Mouse (Mus musculus) limb, embryonic 11.5 days (tissue): Measurements from ENCODE around the gene Grm4. TPM values are rescaled to one million over a fixed set of nuclear protein-coding genes. Genes with fewer than 3 reads are reported as not detected.

Experiments
- ATAC-seq: fragments of 200-750 bp; cut with Nextera tagmentation; 2 replicates; pipeline ENCODE4 v1.8.0; 2017; ENCODE audit warnings: low read depth; ENCODE audit not compliant: insufficient number of reproducible peaks, low FRiP score, low TSS enrichment
- DNase-seq: peaks from one replicate; pipeline ENCODE4 v3.0.0-alpha.2; 2015; ENCODE audit warnings: low spot score
- H3K27ac ChIP-seq: fragments of 300-500 bp; sonication (generic); replicated peaks from 2 replicates; pipeline ENCODE4 v1.5.1; 2014; ENCODE audit warnings: low read depth, mild to moderate bottlenecking, low read length
- H3K27me3 ChIP-seq: fragments of 300-500 bp; sonication (generic); 2 replicates; pipeline ENCODE4 v1.6.1; 2014; ENCODE audit warnings: mild to moderate bottlenecking, low read length, mixed read lengths; ENCODE audit not compliant: control insufficient read depth, insufficient read depth
- H3K36me3 ChIP-seq: fragments of 300-500 bp; sonication (generic); 2 replicates; pipeline ENCODE4 v1.6.1; 2014; ENCODE audit warnings: mild to moderate bottlenecking, low read length, moderate library complexity, mixed read lengths; ENCODE audit not compliant: control insufficient read depth, insufficient read depth
- H3K4me1 ChIP-seq: fragments of 300-500 bp; sonication (generic); 2 replicates; pipeline ENCODE4 v1.6.1; 2014; ENCODE audit warnings: low read length, mixed read lengths; ENCODE audit not compliant: control insufficient read depth, insufficient read depth
- H3K4me2 ChIP-seq: fragments of 300-500 bp; sonication (generic); 2 replicates; pipeline ENCODE4 v1.6.1; 2014; ENCODE audit warnings: low read depth, mild to moderate bottlenecking, moderate library complexity; ENCODE audit not compliant: severe bottlenecking
- H3K4me3 ChIP-seq: fragments of 300-500 bp; sonication (generic); 2 replicates; pipeline ENCODE4 v1.5.1; 2014; ENCODE audit warnings: low read depth, low read length
- H3K9ac ChIP-seq: fragments of 300-500 bp; sonication (generic); 2 replicates; pipeline ENCODE4 v1.6.1; 2014; ENCODE audit warnings: mild to moderate bottlenecking, low read length
- H3K9me3 ChIP-seq: fragments of 300-500 bp; sonication (generic); 2 replicates; pipeline ENCODE4 v1.6.1; 2016; ENCODE audit warnings: low read length; ENCODE audit not compliant: control insufficient read depth
- WGBS: fragments of 180-500 bp; shearing (Covaris S2); extraction: QIAGEN DNeasy Blood & Tissue Kit; methylation state at CpG from one replicate; pipeline ENCODE4 v1.1.7; 2014; 5-methylcytosine and 5-hydroxymethylcytosine counted together
- polyA plus RNA-seq: library from polyadenylated mRNA; unstranded; fragments of >200 nt; fragmentation: Nextera tagmentation; extraction: Ambion mirVana; gene quantifications from 2 replicates; pipeline ENCODE4 v1.2.1, GENCODE M21; 2014

The Grm4 gene
- polyA plus RNA-seq, 1 experiment from 2014 or later = 0.23 TPM

DNA sequence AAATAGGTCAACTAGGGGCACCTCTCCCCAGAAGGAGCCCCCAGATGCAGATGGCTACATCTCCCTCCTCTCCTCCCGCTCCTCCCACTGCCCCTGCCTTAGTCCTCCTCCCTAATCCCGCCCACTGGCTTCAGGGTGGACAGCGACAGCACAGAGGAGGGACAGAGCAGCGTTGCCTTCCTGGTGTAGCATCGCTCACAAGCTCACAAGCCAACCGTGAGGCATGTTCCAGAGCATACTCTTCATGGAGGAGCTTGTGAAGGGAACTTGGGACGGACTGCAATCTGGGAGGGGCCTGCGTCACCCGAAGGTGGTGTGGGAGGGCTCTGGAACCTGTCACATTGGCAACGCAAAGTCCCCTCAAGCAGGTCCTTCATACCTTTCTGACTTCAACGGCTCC, 14.8 kb downstream of the Grm4 start:
- peaks cover 29% of the 10 kb centered on the region for H3K27me3 ChIP-seq
- ATAC-seq (no peak), DNase-seq (no peak)
- no peaks in the 10 kb centered on the region for H3K36me3 ChIP-seq
- H3K27ac ChIP-seq = no peak overlapping the region
- WGBS = 40% methylated on average over 11 of the region's 11 CpGs
- no peaks in the 10 kb centered on the region for H3K9me3 ChIP-seq
- H3K9ac ChIP-seq = no peak overlapping the region
- H3K4me1 ChIP-seq = peaks cover 31% of the 10 kb centered on the region
- H3K4me2 ChIP-seq = no peak overlapping the region
- no peak overlapping the region for H3K4me3 ChIP-seq

DNA sequence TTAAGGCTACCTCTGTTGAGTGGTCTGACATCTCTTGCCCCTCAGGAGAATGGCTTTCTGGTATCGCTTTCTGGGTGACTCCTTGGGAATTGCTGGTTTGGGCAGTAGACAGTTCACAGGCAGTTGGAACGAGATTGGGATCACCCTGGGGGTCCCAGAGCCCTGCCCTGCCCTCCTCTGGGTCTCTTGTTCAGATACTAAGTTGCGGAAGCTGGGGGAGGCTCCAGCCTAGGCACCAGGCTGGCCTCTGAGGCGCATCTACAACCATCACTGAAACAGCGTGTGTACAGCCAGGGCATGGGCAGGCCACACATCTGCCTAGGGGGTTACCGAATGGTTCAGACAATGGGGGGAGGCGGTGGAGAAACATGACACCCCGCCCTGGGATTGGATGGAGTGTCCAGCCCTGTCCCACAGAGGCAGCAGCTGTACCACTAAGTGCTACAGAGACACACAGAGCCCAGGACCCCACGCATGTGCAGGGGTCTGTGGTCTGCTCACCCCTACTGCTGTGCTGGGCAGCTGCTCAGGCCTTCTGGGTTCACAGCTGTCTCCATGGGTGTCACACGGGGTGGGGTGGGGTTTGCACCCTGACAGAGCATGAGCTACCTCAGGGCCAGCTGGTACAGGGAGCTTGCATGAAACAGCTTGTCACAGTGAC, 15.9 kb downstream of the Grm4 start:
- Histone ChIP-seq H3K27me3 (peaks cover 19% of the 10 kb centered on the region), H3K4me3 (no peak overlapping the region), H3K36me3 (no peaks in the 10 kb centered on the region), H3K27ac (peak overlapping the region; percentile 51; the same call in 1 of the 2 replicates), H3K9me3 (no peaks in the 10 kb centered on the region), H3K9ac (no peak overlapping the region), H3K4me1 (peaks cover 37% of the 10 kb centered on the region), H3K4me2 (no peak overlapping the region)
- ATAC-seq (peak; percentile 89), DNase-seq (peak; percentile 85)
- 15% methylated on average over 10 of the region's 10 CpGs for WGBS

DNA sequence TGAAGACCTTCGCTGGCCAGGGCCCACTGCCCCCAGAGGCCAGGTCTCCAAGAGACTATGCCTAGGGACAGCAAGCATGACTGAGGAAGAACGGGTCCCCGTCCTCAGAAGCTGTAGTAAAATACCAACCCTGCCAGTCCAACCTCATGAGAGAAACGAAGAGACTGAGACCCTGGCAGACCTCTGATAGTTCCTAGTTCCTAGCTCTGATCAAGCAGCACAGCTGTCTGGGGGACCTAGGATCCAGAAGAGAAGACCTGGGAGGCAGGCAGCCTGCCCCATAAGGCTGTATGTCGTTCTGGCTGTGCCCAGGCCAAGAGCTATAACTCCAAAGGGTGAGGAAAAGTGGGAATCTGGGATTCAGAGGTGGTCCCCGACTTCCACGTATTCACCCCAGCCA, 17.3 kb downstream of the Grm4 start:
- Histone ChIP-seq H3K4me3 (no peak overlapping the region), H3K9ac (no peak overlapping the region), H3K27ac (no peak overlapping the region), H3K4me2 (no peak overlapping the region), H3K4me1 (peaks cover 37% of the 10 kb centered on the region), H3K36me3 (no peaks in the 10 kb centered on the region), H3K27me3 (peaks cover 16% of the 10 kb centered on the region), H3K9me3 (no peaks in the 10 kb centered on the region)
- WGBS = 36% methylated on average over 7 of the region's 7 CpGs
- DNase-seq (no peak), ATAC-seq (no peak)

DNA sequence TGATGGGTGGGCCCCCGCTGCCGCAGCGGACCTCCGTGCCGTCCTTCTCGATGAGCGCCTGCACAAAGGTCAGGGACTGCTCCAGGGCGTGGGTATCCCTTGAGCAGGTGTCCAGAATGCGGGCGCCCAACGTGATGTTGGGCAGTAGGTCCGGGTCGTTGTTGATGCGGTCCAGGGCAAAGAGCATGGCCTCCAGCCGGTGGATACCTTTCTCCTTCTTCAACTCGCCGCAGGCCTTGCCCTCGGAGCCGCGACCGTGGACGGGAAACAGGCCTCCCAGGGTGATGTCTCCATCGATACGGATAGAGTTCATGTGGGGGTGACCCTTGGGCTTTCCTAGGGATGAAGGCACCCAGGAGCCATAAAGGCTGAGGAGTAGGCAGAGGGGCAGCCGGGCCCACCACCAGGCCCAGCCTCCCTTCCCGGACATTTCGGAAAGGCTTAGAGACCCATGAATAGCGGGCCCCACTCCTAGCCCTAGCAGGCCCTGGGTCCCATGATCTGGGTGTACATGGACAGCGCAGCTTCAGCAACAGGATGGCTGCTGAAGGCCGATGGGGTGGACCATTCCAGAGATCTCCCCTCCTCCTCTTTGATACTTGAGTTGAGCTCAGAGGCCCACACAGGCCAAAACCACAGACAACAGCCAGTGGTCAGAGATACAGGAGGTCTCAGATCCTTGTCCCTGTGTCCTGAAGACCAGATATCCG, 18.3 kb downstream of the Grm4 start:
- Histone ChIP-seq H3K27ac (no peak overlapping the region), H3K4me3 (no peak overlapping the region), H3K9me3 (no peaks in the 10 kb centered on the region), H3K4me2 (no peak overlapping the region), H3K4me1 (peaks cover 37% of the 10 kb centered on the region), H3K9ac (no peak overlapping the region), H3K27me3 (peaks cover 11% of the 10 kb centered on the region), H3K36me3 (no peaks in the 10 kb centered on the region)
- WGBS = 45% methylated on average over 31 of the region's 31 CpGs
- no peak for DNase-seq
- no peak for ATAC-seq

DNA sequence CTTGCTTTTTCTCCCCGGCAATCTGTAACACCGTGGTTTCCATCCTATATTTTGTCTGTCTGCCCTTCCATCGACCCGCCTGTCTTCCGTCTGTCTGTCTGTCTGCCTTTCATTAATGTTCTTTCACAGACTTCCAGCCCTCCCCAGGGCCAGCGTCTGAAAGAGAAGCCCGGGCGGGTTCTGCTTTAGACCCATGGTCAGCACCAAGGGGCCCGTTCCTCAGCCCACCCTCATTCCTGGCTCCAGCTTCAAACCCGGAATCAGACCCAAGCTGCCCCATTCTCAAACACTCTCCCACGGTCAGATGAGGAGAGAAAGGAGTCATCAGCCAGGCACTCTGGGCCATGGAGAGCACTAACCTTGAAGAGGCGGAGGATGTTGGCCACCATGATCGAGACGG, 18.9 kb downstream of the Grm4 start:
- no peak for DNase-seq
- no peak for ATAC-seq
- Histone ChIP-seq H3K4me2 (no peak overlapping the region), H3K4me3 (no peak overlapping the region), H3K9ac (no peak overlapping the region), H3K9me3 (no peaks in the 10 kb centered on the region), H3K27me3 (peaks cover 11% of the 10 kb centered on the region), H3K36me3 (no peaks in the 10 kb centered on the region), H3K4me1 (peaks cover 37% of the 10 kb centered on the region), H3K27ac (no peak overlapping the region)
- 20% methylated on average over 14 of the region's 14 CpGs for WGBS

DNA sequence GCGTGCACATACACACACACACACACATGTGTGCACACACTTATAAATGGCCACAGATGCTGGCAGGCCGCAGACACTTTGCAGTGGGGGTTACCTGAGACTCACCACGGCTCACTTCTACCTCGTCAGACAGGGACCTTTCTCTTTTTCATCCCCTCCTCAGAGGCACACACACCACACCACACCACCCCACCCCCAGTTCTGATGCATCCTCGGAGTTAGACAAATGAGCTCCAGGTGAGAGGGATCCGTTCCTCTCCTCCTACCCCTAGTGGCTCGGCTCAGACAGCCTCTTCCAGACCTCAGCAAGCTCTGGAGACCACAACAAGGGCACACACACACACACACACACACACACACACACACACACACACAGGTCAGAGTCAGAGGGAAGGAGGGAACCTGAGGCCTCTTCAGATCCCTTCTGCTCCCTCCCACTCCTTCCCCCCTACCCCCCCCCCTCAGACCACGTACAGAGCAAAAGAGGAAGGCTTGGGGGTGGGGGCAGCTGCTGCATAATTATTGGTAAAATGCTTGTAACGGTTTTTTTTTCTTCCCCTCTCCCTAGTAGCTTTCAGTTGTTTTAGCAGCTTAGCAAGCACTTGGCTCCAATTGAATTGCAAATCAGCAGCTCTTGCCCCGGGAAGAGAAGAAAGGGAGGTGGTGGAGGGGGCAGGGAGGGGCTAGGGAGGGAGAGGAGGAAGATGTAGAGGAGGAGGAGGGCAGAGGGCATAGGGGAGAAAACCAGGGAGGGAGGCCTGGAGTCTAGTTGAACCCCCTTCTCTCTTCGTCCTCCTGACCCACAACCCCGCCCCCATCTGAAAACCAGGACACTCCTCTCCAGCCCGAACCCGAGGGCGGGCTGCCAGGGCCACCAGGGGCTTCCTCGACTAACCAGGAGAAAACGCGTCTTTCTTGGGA, 19.6 kb downstream of the Grm4 start:
- Histone ChIP-seq H3K4me3 (no peak overlapping the region), H3K27me3 (peaks cover 11% of the 10 kb centered on the region), H3K36me3 (no peaks in the 10 kb centered on the region), H3K27ac (no peak overlapping the region), H3K9me3 (no peaks in the 10 kb centered on the region), H3K9ac (no peak overlapping the region), H3K4me2 (no peak overlapping the region; the same call in 1 of the 2 replicates), H3K4me1 (peaks cover 37% of the 10 kb centered on the region)
- no peak for ATAC-seq
- 5% methylated on average over 18 of the region's 18 CpGs for WGBS
- DNase-seq = no peak

GRCm38 (mm10) chr17:27500811-27501210, 20.4 kb downstream of the Grm4 start:
- H3K27me3 ChIP-seq = peaks cover 11% of the 10 kb centered on the region
- no peak overlapping the region for H3K27ac ChIP-seq
- DNase-seq (no peak), ATAC-seq (no peak)
- no peaks in the 10 kb centered on the region for H3K36me3 ChIP-seq
- no peak overlapping the region for H3K4me3 ChIP-seq
- peaks cover 29% of the 10 kb centered on the region for H3K4me1 ChIP-seq
- WGBS = 38% methylated on average over 4 of the region's 4 CpGs
- no peak overlapping the region for H3K9ac ChIP-seq
- no peak overlapping the region for H3K4me2 ChIP-seq
- no peaks in the 10 kb centered on the region for H3K9me3 ChIP-seq

- Histone ChIP-seq H3K9ac (no peak overlapping the region), H3K27ac (no peak overlapping the region), H3K4me1 (peaks cover 20% of the 10 kb centered on the region), H3K4me3 (no peak overlapping the region), H3K4me2 (no peak overlapping the region), H3K27me3 (peaks cover 11% of the 10 kb centered on the region), H3K9me3 (no peaks in the 10 kb centered on the region), H3K36me3 (no peaks in the 10 kb centered on the region)
- WGBS = 76% methylated on average over 13 of the region's 13 CpGs
- ATAC-seq (no peak), DNase-seq (no peak)
Measured at GRCm38 (mm10) chr17:27499080-27499479, 22.1 kb downstream of the Grm4 start.
